Mouse (Mus musculus) embryo, embryonic 9.5 days (tissue): ENCODE measurements at regions not wholly inside any gene's neighbourhood (a gene's known extent, or its start where the extent isn't known, plus 50 kb on each side); places are given as distances from the start of the nearest gene placed in this dataset.
"Not testable (repeated sequence)": the region's sequence is repeated elsewhere in the genome, so short reads cannot be mapped to it uniquely, and the experiment has no call there.

Experiments
- DNase-seq: peaks from one replicate; pipeline ENCODE4 v3.0.0-alpha.2; 2017; ENCODE audit errors: extremely low spot score

- no peak for DNase-seq
Measured at GRCm38 (mm10) chr14:116586742-116587141, 338.4 kb upstream of the Gpc6 start.

- DNase-seq = no peak
Measured at GRCm38 (mm10) chr14:116589529-116589928, 335.6 kb upstream of the Gpc6 start.

- DNase-seq = no peak
Measured at GRCm38 (mm10) chr14:116590111-116590510, 335.0 kb upstream of the Gpc6 start.

GRCm38 (mm10) chr14:116608130-116608529, 317.0 kb upstream of the Gpc6 start:
- DNase-seq = no peak

- DNase-seq = no peak
Measured at GRCm38 (mm10) chr14:116611210-116611609, 313.9 kb upstream of the Gpc6 start.

- no peak for DNase-seq
Measured at GRCm38 (mm10) chr14:116632181-116632580, 292.9 kb upstream of the Gpc6 start.

GRCm38 (mm10) chr14:116642091-116642490, 283.0 kb upstream of the Gpc6 start:
- DNase-seq = no peak

- DNase-seq = peak; percentile 1
Measured at GRCm38 (mm10) chr14:116651897-116652296, 273.2 kb upstream of the Gpc6 start.

- no peak for DNase-seq
Measured at GRCm38 (mm10) chr14:116683909-116684308, 241.2 kb upstream of the Gpc6 start.

- no peak for DNase-seq
Measured at GRCm38 (mm10) chr14:116697675-116698074, 227.4 kb upstream of the Gpc6 start.

- DNase-seq = no peak
Measured at GRCm38 (mm10) chr14:116698437-116698836, 226.7 kb upstream of the Gpc6 start.

GRCm38 (mm10) chr14:116734596-116734995, 190.5 kb upstream of the Gpc6 start:
- not testable (repeated sequence) for DNase-seq

GRCm38 (mm10) chr14:116754438-116755157, 170.5 kb upstream of the Gpc6 start:
- DNase-seq = no peak

- DNase-seq = no peak
Measured at GRCm38 (mm10) chr14:116761429-116761828, 163.7 kb upstream of the Gpc6 start.

GRCm38 (mm10) chr14:116771120-116771519, 154.0 kb upstream of the Gpc6 start:
- no peak for DNase-seq

- no peak for DNase-seq
Measured at GRCm38 (mm10) chr14:116771671-116772070, 153.4 kb upstream of the Gpc6 start.

- no peak for DNase-seq
Measured at GRCm38 (mm10) chr14:116779661-116780060, 145.5 kb upstream of the Gpc6 start.

GRCm38 (mm10) chr14:116783840-116784239, 141.3 kb upstream of the Gpc6 start:
- DNase-seq = no peak

GRCm38 (mm10) chr14:116806504-116806903, 118.6 kb upstream of the Gpc6 start:
- DNase-seq = no peak

GRCm38 (mm10) chr14:116808581-116808980, 116.5 kb upstream of the Gpc6 start:
- DNase-seq = no peak

GRCm38 (mm10) chr14:116810661-116811345, 114.3 kb upstream of the Gpc6 start:
- no peak for DNase-seq

- DNase-seq = no peak
Measured at GRCm38 (mm10) chr14:116837235-116837634, 87.9 kb upstream of the Gpc6 start.

- DNase-seq = no peak
Measured at GRCm38 (mm10) chr14:116869437-116869836, 55.7 kb upstream of the Gpc6 start.
